Mouse (Mus musculus) brain, adult 10 weeks (tissue): ENCODE measurements around the gene Fancd2os. TPM values are rescaled to one million over a fixed set of nuclear protein-coding genes. Genes with fewer than 3 reads are reported as not detected.

Source experiments
- polyA plus RNA-seq: library from polyadenylated mRNA; stranded (reverse); fragments of 350-450 nt; fragmentation: Illumina TruSeq; extraction: RNeasy Lipid Tissue Mini Kit (QIAGEN cat#74804); gene quantifications from one replicate; pipeline ENCODE4 v1.2.3, GENCODE M21; 2015; ENCODE audit warnings: low read depth, low replicate concordance

Gene Fancd2os
- not detected for polyA plus RNA-seq

DNA sequence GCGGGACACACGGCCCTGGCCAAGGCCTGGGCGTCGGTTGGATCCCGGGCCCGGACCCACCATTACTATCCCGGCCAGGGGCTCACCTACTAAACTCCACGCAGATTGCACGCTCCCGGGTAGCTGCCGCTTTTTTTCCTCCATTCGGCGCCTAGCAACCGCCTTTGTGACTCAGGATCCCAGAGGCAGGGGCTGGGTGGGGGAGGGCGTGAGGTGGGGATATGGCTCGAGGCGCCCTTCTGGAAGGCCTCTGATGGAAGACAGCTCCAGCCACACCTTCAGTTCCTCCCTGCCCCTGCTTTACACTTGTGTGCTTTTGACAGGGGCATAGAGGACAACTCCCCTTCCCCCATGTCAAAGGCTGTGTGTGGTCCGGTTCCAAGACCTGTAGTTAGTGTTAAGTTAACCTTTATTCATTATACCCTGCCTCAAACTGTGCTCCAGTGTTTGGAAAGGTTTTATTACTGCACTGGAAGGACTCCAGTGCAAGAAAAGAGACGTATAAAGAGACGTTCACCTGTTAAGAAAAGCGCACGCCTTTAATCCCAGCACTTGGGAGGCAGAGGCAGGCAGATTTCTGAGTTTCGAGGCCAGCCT is at the start of gene Fancd2os:
Gene Fancd2os, minus strand, starts transcription at position 173 of the 597 bp plus-strand sequence.

GRCm38 (mm10) chr6:113638302-113639040 is 38.0 kb upstream of the Fancd2os start, which contains the start of gene Irak2:
TSS of gene Irak2 (plus strand) at chr6:113638467.

DNA sequence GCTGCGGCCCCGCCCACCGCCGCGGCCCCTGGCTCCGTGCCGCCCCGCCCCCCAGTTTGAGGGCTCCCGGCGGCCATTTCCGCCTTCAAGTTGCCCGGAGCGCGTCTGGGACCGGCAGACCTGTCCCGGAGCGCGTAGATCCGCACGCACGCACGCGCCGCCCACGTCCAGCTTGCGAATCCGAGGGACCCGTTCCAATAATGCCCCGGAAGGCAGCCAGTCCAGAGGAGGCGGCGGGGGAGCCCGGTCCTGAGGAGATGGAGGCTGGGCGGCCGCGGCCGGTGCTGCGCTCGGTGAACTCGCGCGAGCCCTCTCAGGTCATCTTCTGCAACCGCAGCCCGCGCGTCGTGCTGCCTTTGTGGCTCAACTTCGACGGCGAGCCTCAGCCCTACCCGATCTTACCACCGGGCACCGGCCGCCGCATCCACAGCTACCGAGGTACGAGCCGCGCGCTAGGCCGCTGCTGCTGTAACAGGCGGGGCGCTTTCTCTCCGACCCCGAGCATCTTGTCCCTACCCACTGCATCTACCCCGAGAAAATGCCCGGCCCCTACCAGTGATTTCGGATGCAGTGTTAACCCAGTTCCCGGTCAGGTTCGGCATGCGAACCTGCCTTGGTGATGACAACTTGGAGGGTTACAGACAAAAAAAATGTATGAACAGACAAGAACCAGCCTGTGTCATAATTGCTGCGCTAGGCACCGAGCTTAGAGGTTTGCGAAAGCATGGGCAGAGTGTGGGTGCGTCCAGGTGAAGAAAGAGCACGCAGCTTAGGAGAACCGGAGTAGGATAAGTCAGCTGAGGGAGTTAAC is 23.6 kb upstream of the Fancd2os start, which contains the start of gene Vhl:
Gene Vhl, plus strand, starts transcription at position 19 of the 811 bp plus-strand sequence.

DNA sequence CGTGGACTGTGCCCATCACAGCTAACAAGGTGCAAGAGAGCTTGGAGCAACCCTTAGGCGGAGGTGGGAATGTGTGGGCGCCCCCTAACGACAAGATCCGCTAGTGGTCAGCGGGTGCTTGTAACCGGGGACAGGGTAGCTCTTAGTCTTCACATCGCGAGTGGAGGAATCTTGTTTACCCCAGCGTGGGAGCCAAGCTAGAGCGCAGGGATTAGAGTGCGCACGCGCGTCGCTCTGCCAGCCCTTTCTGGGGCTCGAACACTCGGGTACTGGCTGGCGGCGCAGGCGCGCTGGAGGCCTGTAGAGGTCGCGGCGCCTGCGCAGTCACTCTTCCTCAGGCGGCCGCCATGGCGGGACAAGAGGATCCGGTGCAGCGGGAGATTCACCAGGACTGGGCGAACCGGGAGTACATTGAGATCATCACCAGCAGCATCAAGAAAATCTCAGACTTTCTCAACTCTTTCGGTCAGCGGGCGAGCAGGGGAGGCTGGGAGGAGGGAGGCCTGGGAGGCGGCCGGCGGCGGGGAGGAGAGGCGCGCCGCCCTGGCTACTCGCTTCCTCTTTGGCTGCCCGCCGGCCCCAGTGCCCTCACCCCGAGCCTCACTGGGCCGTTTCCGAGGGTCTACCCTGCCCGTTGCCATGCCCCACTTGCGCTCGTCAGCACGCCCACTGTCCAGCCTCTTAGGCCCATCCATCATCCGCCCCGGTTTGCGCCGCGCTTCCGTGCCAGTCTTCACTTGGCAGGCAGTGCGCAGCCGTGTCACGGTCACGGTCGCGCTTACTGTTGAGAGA is 4.1 kb upstream of the Fancd2os start, which contains the start of gene Brk1:
Gene Brk1, plus strand, starts transcription at position 341 of the 792 bp plus-strand sequence.

Other genes starting within 250 kb of the Fancd2os start
- gene Tada3, start 222.8 kb downstream of the Fancd2os start, polyA plus RNA-seq, result 37.3 TPM
- gene Arpc4, start 222.6 kb downstream of the Fancd2os start, polyA plus RNA-seq, result 271 TPM
- 15.3 TPM for gene Ttll3, start 211.5 kb downstream of the Fancd2os start, polyA plus RNA-seq
- 15.5 TPM for gene Rpusd3, start 181.4 kb downstream of the Fancd2os start, polyA plus RNA-seq
- gene Cidec, start 165.0 kb downstream of the Fancd2os start, polyA plus RNA-seq, result not detected
- gene Jagn1, start 158.1 kb downstream of the Fancd2os start, polyA plus RNA-seq, result 66.5 TPM
- not detected for gene Il17re, start 142.2 kb downstream of the Fancd2os start, polyA plus RNA-seq
- gene Il17rc, start 129.3 kb downstream of the Fancd2os start, polyA plus RNA-seq, result 4.6 TPM
- gene Creld1, start 117.4 kb downstream of the Fancd2os start, polyA plus RNA-seq, result 88.4 TPM
- gene Prrt3, start 98.8 kb downstream of the Fancd2os start, polyA plus RNA-seq, result 33.7 TPM
- 97.5 TPM for gene Emc3, start 69.1 kb downstream of the Fancd2os start, polyA plus RNA-seq
- 2.2 TPM for gene Fancd2, start 69.0 kb downstream of the Fancd2os start, polyA plus RNA-seq
- gene Brk1, start 4.1 kb upstream of the Fancd2os start, polyA plus RNA-seq, result 365 TPM
- 48.7 TPM for gene Vhl, start 23.2 kb upstream of the Fancd2os start, polyA plus RNA-seq
- gene Irak2, start 37.8 kb upstream of the Fancd2os start, polyA plus RNA-seq, result 15.4 TPM
- gene Tatdn2, start 96.3 kb upstream of the Fancd2os start, polyA plus RNA-seq, result 39.0 TPM
- not detected for gene Ghrl, start 119.2 kb upstream of the Fancd2os start, polyA plus RNA-seq
- gene Sec13, start 140.0 kb upstream of the Fancd2os start, polyA plus RNA-seq, result 112 TPM